Mouse (Mus musculus): Measurements from ENCODE around the gene Usp36.
"Not testable (repeated sequence)": the region's sequence is repeated elsewhere in the genome, so short reads cannot be mapped to it uniquely, and the experiment has no call there.

The Usp36 gene

DNA sequence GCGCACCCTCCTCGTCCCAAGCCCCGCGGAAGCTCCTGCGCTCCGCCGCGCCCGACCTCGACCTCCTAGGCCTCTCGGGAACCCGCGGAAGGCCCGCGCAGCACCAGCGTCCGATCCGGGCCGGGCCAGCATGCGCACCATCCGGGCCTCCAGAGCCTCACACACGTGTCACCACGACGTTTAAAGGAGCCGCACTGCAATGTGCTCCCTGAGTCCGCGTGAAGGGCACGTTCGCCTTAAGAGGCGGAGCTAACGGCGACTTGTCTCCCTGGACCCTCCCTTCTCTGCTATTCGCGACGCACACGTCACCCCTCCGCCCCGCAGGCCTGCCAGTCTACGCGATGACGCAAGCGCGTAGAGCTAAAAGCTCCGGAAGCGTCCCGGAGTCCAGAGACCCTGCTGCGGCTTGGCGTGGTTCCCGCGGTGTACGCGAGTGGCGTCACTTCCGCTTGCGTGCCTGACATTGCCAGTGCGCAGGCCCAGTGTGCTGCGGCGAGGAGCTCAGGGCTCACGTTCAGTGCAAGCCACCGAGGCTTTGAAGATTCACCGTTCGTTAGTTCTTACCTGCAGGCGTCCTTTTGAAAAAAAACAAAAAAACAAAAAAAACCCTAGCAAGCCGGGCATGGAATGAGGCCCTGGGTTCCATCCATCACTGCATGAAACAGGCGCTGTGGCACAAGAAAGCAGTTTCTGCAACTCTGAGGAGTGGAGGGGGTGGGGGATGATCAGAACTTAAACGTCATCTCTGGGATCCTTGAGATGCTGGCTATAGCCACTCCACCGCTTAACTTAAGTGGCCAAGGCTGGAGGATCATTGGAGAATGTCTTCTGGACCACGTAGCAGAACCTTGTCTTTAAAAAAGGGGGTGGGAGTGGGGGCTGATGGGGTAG, at the start of gene Usp36:
Gene Usp36, minus strand, starts transcription at position 246 of the 891 bp plus-strand sequence.
- DNase-seq (ENCODE audit: low spot score), result peak; percentile 100

DNA sequence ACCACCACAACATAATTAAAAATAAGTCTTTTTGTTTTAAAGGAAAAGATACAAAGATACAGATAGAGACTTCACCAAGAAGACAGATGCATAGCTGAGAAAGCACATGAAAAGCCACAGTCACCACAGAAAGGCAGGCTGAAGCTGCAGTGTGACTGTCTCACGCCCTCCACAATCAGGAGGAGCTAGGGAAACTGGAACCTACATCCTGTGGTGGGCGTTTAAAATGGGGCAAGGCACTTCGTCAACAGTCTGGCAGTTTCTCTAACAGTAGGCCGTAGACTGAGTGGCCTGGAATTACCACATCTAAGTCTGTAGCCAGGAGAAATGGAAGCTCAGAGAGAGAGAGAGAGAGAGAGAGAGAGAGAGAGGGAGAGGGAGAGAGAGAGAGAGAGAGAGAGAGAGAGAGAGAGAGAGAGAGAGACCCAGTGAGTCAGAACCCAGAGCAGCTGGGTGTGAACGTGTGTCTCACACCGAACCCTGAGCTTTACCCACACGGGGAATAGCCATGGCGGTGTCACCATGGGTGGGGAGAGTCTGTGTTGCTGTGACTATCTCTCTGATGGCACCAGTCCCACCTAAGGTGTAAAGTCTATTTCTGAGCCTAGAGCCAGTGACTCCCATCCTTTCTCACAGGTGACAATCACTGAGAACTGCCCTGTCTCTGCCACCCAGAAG, 47.6 kb upstream of the Usp36 start:
- peak; percentile 30 for DNase-seq (ENCODE audit: low spot score)

DNA sequence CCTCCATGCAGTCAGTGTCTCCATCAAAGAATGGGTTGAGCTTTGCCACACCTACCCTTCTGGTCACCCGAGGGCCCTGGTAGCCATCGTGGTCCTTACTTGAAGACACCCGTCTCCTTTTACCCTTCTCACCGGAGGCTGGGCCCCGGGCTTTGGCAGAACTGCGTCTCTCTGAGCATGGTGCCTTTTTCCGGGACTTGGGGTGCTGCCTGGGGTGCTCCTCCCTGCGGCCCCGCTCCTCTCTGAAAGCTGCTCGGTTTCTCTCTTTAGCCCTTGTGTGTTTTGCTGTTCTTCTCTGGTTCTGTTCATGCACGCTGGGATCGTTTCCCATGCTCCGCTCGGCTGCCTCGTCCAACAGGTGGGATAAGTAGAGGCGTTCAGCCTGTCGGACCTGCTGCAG, 43.4 kb upstream of the Usp36 start:
- DNase-seq (ENCODE audit: low spot score), result no peak

DNA sequence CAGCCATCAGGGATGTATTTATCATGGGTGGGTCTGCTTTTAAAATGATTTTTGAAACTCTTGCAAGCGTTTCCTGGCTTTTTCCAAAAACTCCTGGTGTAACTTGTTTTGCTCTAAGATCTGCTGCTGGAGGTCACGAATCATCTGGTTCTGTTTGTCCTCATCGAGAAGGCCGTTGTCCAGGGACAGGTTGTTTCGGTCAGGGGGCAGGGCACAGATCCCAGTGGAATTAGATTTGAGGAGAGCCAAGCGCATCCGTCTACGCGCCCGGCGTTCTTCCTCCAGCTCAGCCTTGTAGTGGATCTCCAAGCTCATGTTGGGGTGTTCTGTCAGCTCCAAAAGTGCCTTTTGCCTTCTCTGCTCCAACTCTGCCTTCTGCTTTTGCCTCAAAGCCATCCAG, 42.3 kb upstream of the Usp36 start:
- no peak for DNase-seq (ENCODE audit: low spot score)

DNA sequence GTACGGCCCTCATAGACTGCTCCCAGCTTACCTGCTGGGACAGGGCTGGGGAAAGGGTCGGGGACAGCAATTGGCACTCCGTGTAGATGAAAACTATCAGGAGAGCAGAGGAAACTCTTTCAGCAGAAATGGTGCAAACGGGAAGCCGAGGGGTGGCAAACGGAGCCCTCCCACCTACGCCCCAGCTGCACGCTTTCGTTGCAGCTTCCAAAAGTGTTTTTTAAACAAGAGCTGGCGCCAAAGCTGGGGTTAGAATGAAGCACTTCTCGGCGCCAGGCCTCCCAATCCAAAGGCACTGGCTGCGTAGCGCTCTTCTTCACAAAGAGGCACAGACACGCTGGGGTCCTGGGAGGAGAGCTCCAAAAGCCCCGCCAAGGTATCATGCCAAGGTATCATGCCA, 40.7 kb upstream of the Usp36 start:
- no peak for DNase-seq (ENCODE audit: low spot score)

DNA sequence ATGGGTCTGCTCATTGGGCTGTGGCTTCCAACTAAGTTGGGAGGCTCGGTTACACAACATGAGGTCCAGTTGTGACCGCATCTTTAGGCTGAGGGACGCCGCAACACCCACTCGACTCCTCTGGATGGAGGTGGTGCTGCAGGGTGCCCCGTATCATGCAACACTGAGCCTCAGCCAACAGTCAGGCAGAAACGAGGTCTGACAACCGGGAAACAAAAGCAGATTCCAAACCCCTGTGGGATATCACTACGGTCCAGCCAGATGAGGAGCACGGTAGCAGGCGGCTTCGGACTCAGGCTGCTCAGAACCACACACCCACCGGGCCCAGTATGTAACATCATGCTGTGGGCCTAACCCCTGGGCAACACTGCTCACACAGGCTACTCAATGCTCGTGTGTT, 40.3 kb upstream of the Usp36 start:
- DNase-seq (ENCODE audit: low spot score), result no peak

DNA sequence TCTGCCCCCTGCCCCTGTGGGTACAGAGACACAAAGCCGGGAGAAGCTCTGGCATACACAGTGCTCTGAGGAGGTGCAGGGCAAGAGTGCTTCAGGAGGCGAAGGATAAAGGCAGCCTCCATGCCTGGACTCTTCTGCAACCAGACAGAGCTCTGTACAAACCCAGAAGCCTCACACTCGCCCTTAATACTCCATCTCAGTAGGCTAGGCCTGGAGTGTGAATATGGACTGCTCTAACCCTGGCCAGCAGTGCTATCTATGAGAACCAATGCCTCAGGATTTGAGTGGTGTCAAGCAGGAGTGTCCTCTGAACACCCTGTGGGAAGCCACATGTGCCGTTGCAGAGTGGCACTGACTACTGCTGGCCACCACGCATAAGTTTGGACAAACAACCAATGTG, 38.9 kb upstream of the Usp36 start:
- no peak for DNase-seq (ENCODE audit: low spot score)

DNA sequence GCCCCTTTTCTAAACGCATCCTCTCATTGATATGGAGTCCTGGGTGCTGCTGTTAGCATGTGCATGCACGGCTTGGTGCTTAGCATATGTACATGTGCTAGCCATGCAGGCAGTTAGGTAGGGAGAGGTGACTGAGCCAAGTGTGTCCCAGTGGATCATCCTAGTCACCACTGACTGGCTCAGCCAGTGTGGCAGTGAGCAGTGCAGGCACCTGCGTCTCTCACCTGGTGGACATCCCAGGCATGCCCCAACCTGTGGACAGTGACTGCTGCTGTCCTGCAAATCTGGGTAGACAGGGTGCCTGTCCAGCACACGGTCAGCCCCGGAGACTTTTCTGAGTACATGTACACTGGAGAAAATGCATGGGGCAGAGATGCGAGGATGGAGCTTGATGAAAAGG, 38.5 kb upstream of the Usp36 start:
- DNase-seq (ENCODE audit: low spot score), result no peak

DNA sequence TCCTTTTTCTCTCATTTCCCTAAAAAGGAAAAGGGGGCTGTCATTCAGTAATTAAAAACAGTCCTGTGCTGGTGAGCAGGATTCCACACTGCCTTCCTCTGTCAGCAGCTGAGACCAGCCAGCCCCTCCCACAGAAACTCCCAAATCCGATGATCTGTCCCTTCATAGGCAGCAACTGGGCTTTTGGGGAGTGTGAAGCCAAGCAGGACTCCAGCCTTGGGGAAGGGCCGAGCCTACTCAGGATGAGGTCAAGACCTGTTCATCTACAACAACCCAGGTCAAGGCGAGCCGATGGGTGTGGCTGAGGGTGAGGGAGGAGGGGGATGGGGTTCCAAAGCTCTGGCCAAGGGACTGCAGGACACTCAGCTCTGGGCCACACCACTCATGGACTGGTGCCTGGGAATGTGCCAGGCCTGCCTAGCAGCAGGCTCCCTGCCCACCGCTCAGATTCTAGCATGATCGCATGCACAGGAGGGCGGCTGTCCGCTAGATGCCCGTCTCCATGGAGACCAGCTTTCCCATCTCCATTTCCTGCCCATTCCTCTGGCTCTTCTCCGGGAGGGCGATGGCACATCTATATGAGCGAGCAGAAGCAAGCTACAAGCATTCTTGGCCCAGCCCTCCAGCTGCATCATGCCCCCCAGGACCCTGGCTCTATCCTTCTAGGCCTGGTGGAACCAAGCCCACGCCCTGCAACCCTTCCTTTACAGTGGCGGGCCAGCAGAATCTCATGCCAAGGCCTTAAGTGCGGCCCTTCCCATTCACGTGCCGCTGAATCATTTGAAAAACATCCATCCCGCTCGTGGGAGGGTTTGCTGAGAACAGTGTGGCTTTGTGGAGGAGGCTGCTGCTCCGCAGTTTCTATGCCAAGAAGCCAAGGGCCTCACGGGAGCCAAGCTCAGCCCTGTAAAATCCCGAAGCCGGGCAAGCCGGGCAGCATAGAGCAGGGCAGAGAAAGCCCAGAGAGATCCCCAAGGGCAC, 37.2 kb upstream of the Usp36 start:
- DNase-seq (ENCODE audit: low spot score), result peak; percentile 80

DNA sequence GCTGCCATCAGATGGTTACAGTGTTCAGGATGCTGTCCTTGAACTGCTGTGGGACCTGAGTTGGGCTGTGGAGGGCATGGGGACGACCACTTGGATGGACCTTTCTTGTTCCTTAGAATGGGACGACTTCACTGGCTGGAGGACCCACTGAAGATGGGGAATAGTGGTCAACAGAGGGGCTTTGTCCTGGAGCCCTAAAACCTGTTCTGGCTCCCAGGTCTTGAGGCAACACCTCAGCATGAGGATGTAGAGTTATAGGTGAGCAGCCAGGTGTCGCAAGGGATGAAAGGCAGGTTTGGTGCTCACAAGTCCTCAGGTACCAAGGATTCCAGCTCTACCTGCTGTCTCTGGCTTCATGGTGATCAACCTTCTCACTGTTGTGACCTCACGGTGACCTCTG, 36.4 kb upstream of the Usp36 start:
- no peak for DNase-seq (ENCODE audit: low spot score)

DNA sequence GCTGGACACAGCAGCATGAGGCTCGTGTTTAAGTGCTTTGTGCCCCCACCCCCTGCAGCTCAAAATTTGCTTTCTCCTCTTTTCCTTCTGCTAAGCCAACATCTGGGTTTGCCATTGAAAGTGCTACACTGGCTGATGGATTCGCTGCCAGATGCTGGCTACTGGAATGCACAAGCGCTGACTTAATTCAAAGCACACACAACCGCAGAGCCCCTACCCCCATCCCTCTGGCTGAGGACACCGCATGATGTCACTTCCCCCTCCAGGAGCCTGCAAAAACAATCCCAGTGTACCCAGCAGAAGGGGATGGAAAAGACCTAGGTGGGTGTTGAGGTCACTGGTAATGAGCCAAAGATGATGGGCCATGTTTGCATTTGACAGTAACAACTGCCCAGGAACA, 34.5 kb upstream of the Usp36 start:
- peak; percentile 14 for DNase-seq (ENCODE audit: low spot score)

DNA sequence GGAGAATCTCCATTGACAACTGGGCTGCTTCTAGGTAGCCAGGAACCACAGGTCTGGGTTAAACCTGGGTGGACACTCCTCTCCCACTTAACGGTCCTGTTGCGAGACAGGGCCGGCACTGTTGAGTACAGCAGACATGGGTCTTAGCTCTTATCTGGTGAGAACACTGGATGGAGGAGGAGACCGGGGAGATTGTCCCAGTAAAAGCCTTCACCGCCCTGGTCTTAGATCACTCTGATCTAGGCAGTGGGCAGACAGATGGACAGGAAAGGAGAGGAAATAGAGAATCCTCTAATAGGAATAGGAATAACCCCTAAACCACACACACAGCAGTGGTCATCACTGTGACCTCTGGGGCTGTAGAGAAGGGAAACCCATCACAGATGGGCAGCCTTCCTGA, 33.9 kb upstream of the Usp36 start:
- no peak for DNase-seq (ENCODE audit: low spot score)

DNA sequence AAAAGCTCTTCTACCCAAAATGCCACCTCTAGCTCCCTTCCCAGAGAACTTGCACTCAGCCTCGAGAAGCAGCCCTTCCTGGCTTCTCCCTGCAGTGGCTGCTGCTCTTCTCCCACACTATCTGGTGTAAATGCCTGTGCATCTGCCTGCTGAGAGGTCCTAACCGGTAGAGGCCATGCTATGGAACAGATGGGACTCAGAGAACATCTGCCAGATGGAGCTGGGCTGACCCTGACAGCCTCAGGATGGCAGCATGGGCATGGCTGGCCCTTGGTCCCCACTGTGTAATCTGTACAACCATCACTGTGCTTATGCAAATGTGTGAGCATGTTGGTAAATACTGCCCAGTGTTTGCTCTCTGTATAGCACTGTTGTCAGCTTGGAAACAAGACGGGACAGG, 32.6 kb upstream of the Usp36 start:
- no peak for DNase-seq (ENCODE audit: low spot score)

DNA sequence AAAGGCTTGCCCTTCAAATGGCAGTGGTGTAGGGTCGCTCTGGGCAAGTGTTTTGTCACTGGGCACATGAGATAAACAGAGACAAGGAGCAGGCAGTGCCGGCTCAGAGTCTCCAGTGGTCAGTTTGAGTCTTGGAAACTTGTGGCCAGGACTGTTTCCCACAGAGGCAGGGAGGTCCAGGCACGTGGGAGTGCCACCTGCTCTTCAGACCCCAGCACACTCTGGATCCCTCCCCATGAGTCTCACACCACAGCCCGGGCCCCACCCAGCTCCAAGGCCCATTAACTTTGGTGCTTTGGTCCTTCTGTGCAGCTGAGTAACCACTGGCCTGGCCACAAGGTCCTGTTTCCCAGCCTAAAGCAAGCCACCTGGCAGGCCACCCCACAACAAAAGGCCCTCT, 31.9 kb upstream of the Usp36 start:
- no peak for DNase-seq (ENCODE audit: low spot score)

DNA sequence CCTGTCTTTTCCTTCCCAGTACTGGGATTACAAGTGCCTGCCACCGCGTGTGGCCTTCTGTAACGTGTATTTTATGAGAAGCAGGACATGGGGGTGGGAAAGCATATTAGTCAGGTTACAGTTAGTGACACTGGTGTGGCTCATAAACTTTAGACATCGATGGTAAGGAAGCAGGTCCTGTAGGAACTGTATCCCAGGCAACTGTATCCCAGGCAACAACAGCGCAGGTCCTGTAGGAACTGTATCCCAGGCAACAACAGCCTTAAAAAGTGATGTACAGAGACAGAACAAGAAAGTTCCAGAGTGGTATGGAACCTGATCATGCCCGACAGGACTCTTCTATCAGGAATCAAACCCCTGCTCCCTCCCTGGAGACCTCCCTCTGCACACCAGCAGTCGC, 31.5 kb upstream of the Usp36 start:
- no peak for DNase-seq (ENCODE audit: low spot score)

DNA sequence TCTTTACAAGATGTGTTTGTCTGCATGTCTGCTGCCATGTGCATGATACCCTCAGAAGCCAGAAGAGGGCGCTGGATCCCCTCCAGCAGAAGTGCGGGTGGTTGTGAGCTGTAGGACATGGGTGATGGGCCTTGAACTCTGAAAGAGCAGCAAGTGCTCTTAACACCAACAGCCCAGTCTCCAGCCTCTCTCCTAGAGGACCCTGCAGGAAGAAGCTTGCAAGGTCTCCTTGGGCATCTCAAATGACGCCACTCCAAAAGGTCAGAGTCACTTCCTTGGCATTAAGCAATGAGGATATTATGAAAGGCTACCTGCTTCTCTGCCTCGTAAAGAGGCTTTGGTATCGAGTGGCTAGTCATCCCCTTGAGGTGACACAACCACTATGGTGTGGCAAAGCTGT, 28.6 kb upstream of the Usp36 start:
- DNase-seq (ENCODE audit: low spot score), result peak; percentile 38

DNA sequence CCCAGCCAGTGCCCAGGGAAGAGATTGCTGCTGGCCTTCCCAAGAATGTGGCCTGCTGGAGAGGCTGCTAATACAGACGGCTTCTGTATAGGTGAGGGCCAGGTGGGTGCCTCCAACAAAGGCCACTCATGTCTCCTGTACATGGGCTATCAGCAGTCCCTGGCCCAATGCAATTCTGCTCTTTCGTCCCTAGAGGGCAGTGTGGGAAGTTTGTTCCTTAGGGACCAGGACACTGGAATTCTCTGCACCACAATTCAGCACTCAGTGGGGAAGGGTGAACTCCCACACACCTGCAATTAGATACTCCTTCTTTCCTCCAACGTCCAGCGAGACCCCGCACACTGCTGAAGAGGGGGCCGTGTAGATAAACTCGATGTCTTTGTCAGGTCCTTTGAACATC, 27.1 kb upstream of the Usp36 start:
- DNase-seq (ENCODE audit: low spot score), result peak; percentile 82

DNA sequence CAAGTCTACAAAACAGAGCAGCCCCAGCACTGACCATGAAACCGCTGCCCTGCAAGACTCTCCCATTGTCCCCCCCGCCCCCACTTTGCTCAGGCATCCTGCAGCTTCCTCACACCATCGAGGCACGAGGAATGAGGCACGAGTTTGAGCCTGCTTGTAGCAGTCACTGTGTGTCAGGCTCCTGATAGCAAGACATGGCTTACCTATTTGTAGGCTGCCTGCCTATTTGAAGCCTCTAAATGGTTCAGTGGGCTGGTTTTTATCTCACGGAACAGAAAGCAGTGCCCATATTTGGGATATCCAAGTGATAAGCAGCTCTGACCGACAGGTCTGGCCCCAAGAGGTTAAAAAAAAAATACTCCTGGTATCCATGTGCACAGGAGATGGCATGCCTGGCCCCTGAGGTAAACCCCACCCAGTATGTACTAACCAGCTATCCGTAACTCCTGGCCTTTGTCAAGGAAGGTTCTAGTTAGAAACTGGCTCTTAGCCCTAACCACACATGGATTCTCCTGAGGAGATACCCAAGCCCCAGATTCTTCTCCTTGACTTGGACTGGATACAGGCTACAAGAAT, 26.3 kb upstream of the Usp36 start:
- no peak for DNase-seq (ENCODE audit: low spot score)

DNA sequence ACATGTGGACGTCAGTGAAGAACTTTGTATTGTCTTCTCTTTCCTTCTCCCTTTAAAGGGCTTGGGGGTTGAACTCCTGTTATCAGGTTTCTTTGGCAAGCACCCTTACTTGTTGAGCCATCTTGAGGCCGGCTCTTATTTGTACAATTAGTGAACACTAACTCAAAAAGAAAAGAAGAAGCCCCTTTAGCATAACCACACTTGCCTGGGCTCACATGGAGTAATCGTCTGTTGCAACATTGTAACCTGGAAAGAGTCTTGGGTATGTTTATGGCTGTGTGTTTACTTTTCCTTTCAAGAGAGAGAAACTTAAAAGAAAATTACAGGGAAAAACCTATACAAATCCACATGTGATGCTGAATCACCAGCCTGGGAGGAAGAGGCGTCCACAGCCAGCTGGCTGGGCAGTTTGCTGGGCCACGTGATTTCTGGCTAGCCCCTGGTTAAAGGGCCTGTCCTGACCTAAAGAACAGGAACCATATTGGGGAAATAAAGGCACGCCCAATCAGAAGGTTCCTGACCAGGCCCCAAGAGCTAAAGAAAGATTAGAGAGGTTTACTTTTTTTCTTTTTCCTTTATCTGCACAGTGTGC, 22.2 kb upstream of the Usp36 start:
- DNase-seq (ENCODE audit: low spot score), result no peak

DNA sequence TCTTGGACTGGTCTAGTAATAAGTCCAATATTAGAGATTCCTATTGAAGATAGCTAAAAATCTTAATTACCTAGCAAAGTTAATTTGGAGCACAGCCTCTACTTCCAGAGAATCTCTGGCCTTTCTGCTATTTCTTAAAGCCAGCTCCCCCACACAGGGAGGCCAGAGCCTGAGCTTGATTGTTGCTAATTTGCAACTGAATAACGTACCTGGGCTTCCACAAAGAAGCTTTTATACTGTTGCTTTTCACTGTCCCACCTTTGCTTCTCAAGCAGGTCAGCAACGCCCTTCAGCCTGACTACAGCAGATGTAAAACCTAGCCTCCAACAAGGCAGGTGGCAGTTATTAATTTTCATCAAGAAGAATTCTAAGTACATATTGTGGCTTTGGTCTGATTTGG, 17.9 kb upstream of the Usp36 start:
- not testable (repeated sequence) for DNase-seq (ENCODE audit: low spot score)

DNA sequence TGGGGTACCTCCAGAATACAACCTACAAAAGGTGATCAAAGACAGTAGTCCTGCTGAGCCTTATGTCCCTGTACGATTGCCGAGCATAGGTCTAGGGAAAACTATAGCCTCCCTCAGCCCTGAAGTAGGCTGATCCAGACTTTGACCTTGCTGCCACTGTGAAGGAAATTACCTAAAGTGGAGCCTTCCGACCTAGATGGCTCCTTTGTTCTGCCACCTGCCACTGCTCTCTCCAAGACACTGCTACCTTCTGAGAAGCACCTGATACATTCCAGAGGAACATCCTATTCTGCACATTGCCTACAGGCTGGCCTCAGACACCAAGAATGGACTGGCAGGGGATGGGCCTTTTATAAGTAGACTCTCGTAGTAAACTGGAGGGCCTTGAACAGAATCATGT, 13.9 kb upstream of the Usp36 start:
- not testable (repeated sequence) for DNase-seq (ENCODE audit: low spot score)

DNA sequence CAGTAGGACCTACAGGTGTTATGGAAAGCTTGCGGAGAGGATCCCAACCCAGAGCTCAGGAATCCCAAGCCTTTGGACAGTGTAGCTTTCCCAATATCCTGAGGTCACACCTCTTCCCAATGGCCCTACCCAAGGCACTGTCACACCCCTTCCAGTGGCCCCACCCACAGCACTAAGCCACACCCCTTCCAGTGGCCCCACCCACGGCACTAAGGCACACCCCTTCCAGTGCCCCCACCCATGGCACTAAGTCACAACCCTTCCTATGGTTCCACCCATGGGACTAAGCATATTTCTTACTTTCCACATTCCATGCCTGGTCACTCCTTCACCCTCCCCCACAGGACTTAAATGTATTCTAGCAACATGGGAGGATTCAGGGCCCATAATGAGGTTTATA, 8.8 kb upstream of the Usp36 start:
- DNase-seq (ENCODE audit: low spot score), result no peak

Measured in adipocyte (in vitro differentiated cells).